ENCODE assay signal across 18 mouse cellular contexts in the genomic region with DNA sequence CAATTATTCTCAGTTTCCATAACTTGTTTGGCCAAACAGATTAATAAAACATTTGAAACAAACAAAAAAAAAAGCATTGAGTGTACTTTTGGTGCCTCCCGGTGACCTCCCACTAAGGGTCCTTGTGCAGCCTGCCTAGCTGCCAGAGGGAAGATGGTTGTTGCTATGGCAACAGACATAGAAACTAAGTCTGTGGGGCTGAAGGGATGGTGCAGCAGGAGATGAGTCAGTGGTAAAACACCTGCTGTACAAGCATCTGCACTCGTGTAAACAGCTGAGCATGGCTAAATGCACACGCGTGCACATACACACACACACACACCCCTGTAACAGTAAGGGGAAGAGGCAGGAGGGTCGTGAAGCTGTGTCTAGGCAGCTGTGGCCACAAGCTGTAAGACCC. TPM values are rescaled to one million over a fixed set of nuclear protein-coding genes. Genes with fewer than 3 reads are reported as not detected.
DNase-seq lines count a peak whose midpoint lies in the region; ATAC-seq and TF ChIP-seq lines count a peak whose summit lies in the region.
"Had no signal": no experiment of that assay in that cellular context is flagged by ENCODE, and none has a peak within 500 bp of the region (broad histone marks: within the 10 kb centered on the region; RNA-seq: fewer than 3 reads in every experiment).

No protein-coding gene starts in this region.

- no peak overlapping the region for H3K27ac ChIP-seq in stomach, postnatal 0 days (replicated peaks)
- H3K27ac ChIP-seq: limb, embryonic 13.5 days; liver, embryonic 14.5 days; neural tube, embryonic 15.5 days; stomach, embryonic 15.5 days had no signal

- no peak overlapping the region for H3K9ac ChIP-seq in stomach, postnatal 0 days (ENCODE audit: low read length)
- H3K9ac ChIP-seq: limb, embryonic 13.5 days; liver, embryonic 14.5 days; neural tube, embryonic 15.5 days; stomach, embryonic 15.5 days had no signal

- no peak for TF ChIP-seq EP300 in stomach, postnatal 0 days (optimal IDR thresholded peaks at IDR 0.05)

- H3K9me3 ChIP-seq in stomach, postnatal 0 days (ENCODE audit: control insufficient read depth, low read length): no peaks in the 10 kb centered on the region
- H3K9me3 ChIP-seq: limb, embryonic 13.5 days; neural tube, embryonic 15.5 days; stomach, embryonic 15.5 days had no signal

- H3K27me3 ChIP-seq in stomach, postnatal 0 days (ENCODE audit: control insufficient read depth, insufficient read depth, low read length): no peaks in the 10 kb centered on the region
- H3K27me3 ChIP-seq: limb, embryonic 13.5 days; neural tube, embryonic 15.5 days; stomach, embryonic 15.5 days had no signal

- TF ChIP-seq CTCF in stomach, postnatal 0 days (IDR thresholded peaks at IDR 0.05; ENCODE audit: low read depth): no peak

- H3K4me1 ChIP-seq in stomach, postnatal 0 days (replicated peaks; ENCODE audit: control insufficient read depth, insufficient read depth): no peaks in the 10 kb centered on the region
- H3K4me1 ChIP-seq: neural tube, embryonic 15.5 days; stomach, embryonic 15.5 days had no signal

- H3K4me2 ChIP-seq in stomach, postnatal 0 days (replicated peaks; ENCODE audit: low read depth): no peak overlapping the region
- H3K4me2 ChIP-seq: limb, embryonic 13.5 days; neural tube, embryonic 15.5 days; stomach, embryonic 15.5 days had no signal

- H3K36me3 ChIP-seq in stomach, postnatal 0 days (ENCODE audit: control insufficient read depth, insufficient read depth, low read length): no peaks in the 10 kb centered on the region
- H3K36me3 ChIP-seq: limb, embryonic 13.5 days; neural tube, embryonic 15.5 days; stomach, embryonic 15.5 days had no signal

- ATAC-seq in frontal cortex, adult (ENCODE audit: low TSS enrichment): peak; percentile 81
- ATAC-seq in stomach, postnatal 0 days (ENCODE audit: low FRiP score, low TSS enrichment): no peak
- ATAC-seq: intestine, postnatal 0 days had no signal

- WGBS in stomach, postnatal 0 days: 57% methylated on average over 5 of the region's 5 CpGs

- DNase-seq in frontal cortex, postnatal 10 days (ENCODE audit: low spot score in 2 of 2): no peak
- DNase-seq in retina, postnatal 1 day: peak; percentile 27
- no peak for DNase-seq in retina, embryonic 14.5 days (ENCODE audit: low spot score)
- peak; percentile 28 for DNase-seq in embryo, embryonic 11 days
- peak; percentile 64 for DNase-seq in telencephalon, adult 2 months (ENCODE audit: low read depth, low spot score)
- no peak for DNase-seq in stomach, postnatal 0 days (ENCODE audit: low spot score)
- no peak for DNase-seq in cerebellum, adult 9-11 months
- DNase-seq: cerebellum, adult 11-12 months; gastrocnemius, postnatal 25 days; kidney, postnatal 14 days; spleen, adult 18-20 months had no signal

- no peak overlapping the region for H3K4me3 ChIP-seq in stomach, postnatal 0 days (ENCODE audit: low read depth, low read length)
- H3K4me3 ChIP-seq: limb, embryonic 13.5 days; myocyte; neural tube, embryonic 15.5 days; stomach, embryonic 15.5 days had no signal

RNA-seq across cellular contexts. Expression of gene Coa6, which starts 26.4 kb away (rescaled TPM):
- polyA plus RNA-seq in stomach, postnatal 0 days (2015; fragmentation: Nextera tagmentation; extraction: Ambion mirVana): 55.6 and 58.7 TPM in 2 replicates

Comparison
In these comparisons a context has a peak if more than half of its experiments do, and no peak if none do; other contexts are left out.
1. DNase-seq: peak in retina, postnatal 1 day (single experiment), embryo, embryonic 11 days (single experiment) and telencephalon, adult 2 months (single experiment); none in frontal cortex, postnatal 10 days (0 of 2), retina, embryonic 14.5 days (single experiment), stomach, postnatal 0 days (single experiment) and cerebellum, adult 9-11 months (single experiment).